Mouse (Mus musculus) limb, embryonic 12.5 days (tissue): Measurements from ENCODE around the gene Arhgap9. TPM values are rescaled to one million over a fixed set of nuclear protein-coding genes. Genes with fewer than 3 reads are reported as not detected.
"Not testable (repeated sequence)": the region's sequence is repeated elsewhere in the genome, so short reads cannot be mapped to it uniquely, and the experiment has no call there.

Experiments
- ATAC-seq: fragments of 200-750 bp; cut with Nextera tagmentation; 2 replicates; pipeline ENCODE4 v1.8.0; 2017; ENCODE audit warnings: low read depth, moderate TSS enrichment; ENCODE audit not compliant: insufficient number of reproducible peaks, insufficient read depth, low FRiP score, low TSS enrichment
- H3K27ac ChIP-seq: fragments of 300-500 bp; sonication (generic); 2 replicates; pipeline ENCODE4 v1.5.1; 2016; ENCODE audit warnings: mild to moderate bottlenecking, moderate library complexity
- H3K27me3 ChIP-seq: fragments of 300-500 bp; sonication (generic); 2 replicates; pipeline ENCODE4 v1.6.1; 2016; ENCODE audit warnings: mild to moderate bottlenecking, moderate library complexity
- H3K36me3 ChIP-seq: fragments of 300-500 bp; sonication (generic); 2 replicates; pipeline ENCODE4 v1.6.1; 2016; ENCODE audit warnings: mild to moderate bottlenecking, moderate library complexity
- H3K4me1 ChIP-seq: fragments of 300-500 bp; sonication (generic); replicated peaks from 2 replicates; pipeline ENCODE4 v1.6.1; 2016
- H3K4me2 ChIP-seq: fragments of 300-500 bp; sonication (generic); 2 replicates; pipeline ENCODE4 v1.6.1; 2016; ENCODE audit warnings: mild to moderate bottlenecking, moderate library complexity
- H3K4me3 ChIP-seq: fragments of 300-500 bp; sonication (generic); replicated peaks from 2 replicates; pipeline ENCODE4 v1.5.1; 2016; ENCODE audit warnings: mild to moderate bottlenecking
- H3K9ac ChIP-seq: fragments of 300-500 bp; sonication (generic); replicated peaks from 2 replicates; pipeline ENCODE4 v1.6.1; 2016; ENCODE audit warnings: mild to moderate bottlenecking, moderate library complexity
- H3K9me3 ChIP-seq: fragments of 300-500 bp; sonication (generic); 2 replicates; pipeline ENCODE4 v1.6.1; 2016; ENCODE audit warnings: mild to moderate bottlenecking, moderate library complexity
- whole genome bisulfite sequencing: fragments of 180-500 bp; shearing (Covaris S2); methylation state at CpG from one replicate; pipeline ENCODE4 v1.1.7; 2016; 5-methylcytosine and 5-hydroxymethylcytosine counted together
- polyA plus RNA-seq: library from polyadenylated mRNA; unstranded; fragments of >200 nt; fragmentation: Nextera tagmentation; extraction: Ambion mirVana; gene quantifications from 2 replicates; pipeline ENCODE4 v1.2.1, GENCODE M21; 2016

Gene Arhgap9
- polyA plus RNA-seq, 1 experiment from 2014 or later: 5.7 TPM

GRCm38 (mm10) chr10:127312356-127312676 is 9.4 kb upstream of the Arhgap9 start:
- H3K4me1 ChIP-seq: peaks cover 10% of the 10 kb centered on the region
- H3K36me3 ChIP-seq: peaks cover 27% of the 10 kb centered on the region
- peak overlapping the region; percentile 79; the same call in 1 of the 2 replicates for H3K9ac ChIP-seq
- no peaks in the 10 kb centered on the region for H3K27me3 ChIP-seq
- H3K27ac ChIP-seq: peak overlapping the region; percentile 66
- H3K4me3 ChIP-seq: peak overlapping the region; percentile 82
- peak overlapping the region; percentile 73 for H3K4me2 ChIP-seq
- ATAC-seq: peak; percentile 6; the same call in 1 of the 2 replicates
- no peaks in the 10 kb centered on the region for H3K9me3 ChIP-seq
- 1% methylated on average over 4 of the region's 4 CpGs for WGBS

- Histone ChIP-seq H3K9me3 (no peaks in the 10 kb centered on the region), H3K4me1 (peaks cover 10% of the 10 kb centered on the region), H3K4me3 (no peak overlapping the region), H3K27ac (no peak overlapping the region), H3K4me2 (no peak overlapping the region), H3K27me3 (no peaks in the 10 kb centered on the region), H3K9ac (no peak overlapping the region), H3K36me3 (peaks cover 21% of the 10 kb centered on the region)
- ATAC-seq: no peak
- WGBS: 81% methylated on average over 4 of the region's 4 CpGs
Observed at GRCm38 (mm10) chr10:127312858-127313257, 8.9 kb upstream of the Arhgap9 start.

- not testable (repeated sequence) for H3K4me2 ChIP-seq, H3K9ac ChIP-seq, H3K27me3 ChIP-seq, H3K27ac ChIP-seq, H3K9me3 ChIP-seq, H3K4me3 ChIP-seq, ATAC-seq, H3K4me1 ChIP-seq
- H3K36me3 ChIP-seq: peaks cover 15% of the 10 kb centered on the region
- WGBS: 90% methylated on average over 5 of the region's 5 CpGs
Observed at GRCm38 (mm10) chr10:127313516-127313915, 8.2 kb upstream of the Arhgap9 start.

DNA sequence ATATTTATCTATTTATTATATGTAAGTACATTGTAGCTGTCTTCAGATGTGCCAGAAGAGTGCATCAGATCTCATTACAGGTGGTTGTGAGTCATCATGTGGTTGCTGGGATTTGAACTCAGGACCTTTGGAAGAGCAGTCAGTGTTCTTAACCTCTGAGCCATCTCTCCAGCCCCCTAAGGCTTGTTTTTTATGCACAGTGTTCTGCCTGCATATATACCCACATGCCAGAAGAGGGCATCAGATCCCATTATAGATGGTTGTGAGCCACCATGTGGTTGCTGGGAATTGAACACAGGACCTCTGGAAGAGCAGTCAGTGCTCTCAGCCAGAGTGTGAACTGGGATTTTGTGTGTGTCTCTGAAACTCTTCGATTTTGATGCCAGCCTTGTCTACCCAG is 6.8 kb upstream of the Arhgap9 start:
- WGBS: 74% methylated on average over 1 of the region's 1 CpGs

DNA sequence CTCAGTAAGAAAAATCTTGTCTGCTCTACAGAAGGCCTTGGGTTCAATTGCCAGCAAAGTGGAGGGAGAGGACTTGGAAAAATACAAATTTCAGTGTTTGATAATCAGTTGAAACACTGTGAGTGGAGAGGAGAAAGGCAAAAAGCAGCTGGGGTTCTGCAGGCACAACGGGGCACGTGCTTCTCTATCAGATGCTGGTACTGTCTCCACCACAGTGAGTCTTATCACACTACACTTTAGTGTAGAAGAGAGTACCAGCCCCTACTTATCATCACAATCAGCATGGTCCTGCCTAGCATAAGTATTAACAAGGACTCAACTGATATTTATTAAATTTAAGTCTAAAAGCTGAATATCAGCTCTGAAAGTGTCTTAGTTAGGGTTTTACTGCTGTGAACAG is 4.5 kb upstream of the Arhgap9 start:
- no peak overlapping the region for H3K4me2 ChIP-seq
- H3K9me3 ChIP-seq: no peaks in the 10 kb centered on the region
- H3K4me3 ChIP-seq: no peak overlapping the region
- WGBS: 82% methylated on average over 2 of the region's 2 CpGs
- no peak overlapping the region for H3K9ac ChIP-seq
- no peak for ATAC-seq
- H3K27ac ChIP-seq: no peak overlapping the region
- H3K4me1 ChIP-seq: no peaks in the 10 kb centered on the region
- H3K36me3 ChIP-seq: no peaks in the 10 kb centered on the region
- peaks cover 17% of the 10 kb centered on the region for H3K27me3 ChIP-seq

More for the DNA sequence above, 6.8 kb upstream of the Arhgap9 start:
- not testable (repeated sequence) for H3K27ac ChIP-seq, H3K4me2 ChIP-seq, H3K9ac ChIP-seq, H3K27me3 ChIP-seq, H3K9me3 ChIP-seq, H3K36me3 ChIP-seq, H3K4me1 ChIP-seq, ATAC-seq, H3K4me3 ChIP-seq

DNA sequence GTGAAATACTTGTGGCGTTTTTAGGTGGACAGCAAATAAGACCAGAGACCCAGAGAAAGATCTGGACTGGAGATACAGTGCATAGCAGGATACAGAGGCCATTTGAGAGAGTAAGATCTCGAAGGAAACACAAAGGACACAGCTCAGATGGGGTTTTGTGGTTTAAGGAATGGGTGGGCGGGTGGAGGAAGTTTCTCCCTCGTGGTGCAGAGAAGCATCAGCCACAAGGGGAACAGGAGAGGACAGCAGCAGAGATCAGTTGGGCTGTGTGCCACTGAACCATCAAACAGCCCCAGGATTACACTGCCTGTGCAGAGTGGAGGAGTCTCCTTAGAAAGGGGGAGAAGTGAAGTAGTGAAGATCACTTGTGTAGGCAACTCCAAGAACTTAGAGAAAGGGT is 3.8 kb upstream of the Arhgap9 start:
- 44% methylated on average over 4 of the region's 4 CpGs for WGBS
- Histone ChIP-seq H3K4me1 (no peaks in the 10 kb centered on the region), H3K9me3 (no peaks in the 10 kb centered on the region), H3K36me3 (no peaks in the 10 kb centered on the region), H3K4me2 (no peak overlapping the region), H3K9ac (no peak overlapping the region), H3K27me3 (peaks cover 23% of the 10 kb centered on the region), H3K4me3 (no peak overlapping the region), H3K27ac (no peak overlapping the region)
- ATAC-seq: no peak

DNA sequence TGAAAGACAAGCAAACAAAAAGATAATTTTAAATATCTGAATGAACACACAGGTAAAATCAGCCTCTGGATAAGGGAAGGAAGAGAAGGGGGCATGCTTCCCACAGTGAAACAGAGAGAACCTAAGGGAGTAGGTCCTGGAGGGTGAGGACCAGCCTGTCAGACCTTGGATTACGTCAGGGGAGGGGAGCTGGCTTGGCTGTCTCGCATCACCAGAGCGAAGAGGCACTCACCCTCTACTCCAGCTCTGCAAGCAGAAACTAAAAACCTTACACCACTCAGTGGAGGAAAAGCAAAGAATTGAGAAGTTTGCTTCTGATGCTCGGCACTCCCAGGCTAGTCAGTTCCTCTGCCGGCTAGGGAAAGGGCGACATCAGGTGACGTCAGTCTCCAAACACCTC is 1.8 kb upstream of the Arhgap9 start:
- ATAC-seq: no peak
- Histone ChIP-seq H3K4me1 (peaks cover 3% of the 10 kb centered on the region; the same call in 1 of the 2 replicates), H3K4me2 (no peak overlapping the region), H3K27ac (no peak overlapping the region), H3K9ac (no peak overlapping the region), H3K36me3 (no peaks in the 10 kb centered on the region), H3K27me3 (peaks cover 40% of the 10 kb centered on the region), H3K4me3 (no peak overlapping the region), H3K9me3 (no peaks in the 10 kb centered on the region)
- WGBS: 73% methylated on average over 7 of the region's 7 CpGs

DNA sequence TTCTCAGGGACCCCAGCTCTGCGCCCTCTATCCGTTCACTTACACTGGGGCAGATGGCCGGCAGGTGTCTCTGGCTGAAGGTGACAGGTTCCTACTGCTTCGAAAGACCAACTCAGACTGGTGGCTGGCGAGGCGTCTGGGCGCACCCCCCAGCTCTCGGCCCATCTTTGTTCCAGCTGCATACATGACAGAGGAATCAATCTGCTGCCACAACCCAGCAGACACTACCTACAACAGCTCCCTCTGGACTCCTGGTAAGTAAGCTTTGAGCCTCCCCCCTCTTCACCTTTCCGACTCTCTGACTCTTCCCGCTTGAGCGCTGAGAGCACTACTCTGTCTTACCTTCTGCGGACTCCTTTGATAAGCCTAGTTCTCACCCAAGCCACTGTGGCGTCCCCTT is 414 bp downstream of the Arhgap9 start:
- Histone ChIP-seq H3K9me3 (no peaks in the 10 kb centered on the region), H3K36me3 (no peaks in the 10 kb centered on the region), H3K4me1 (peaks cover 21% of the 10 kb centered on the region), H3K27me3 (peaks cover 62% of the 10 kb centered on the region), H3K27ac (no peak overlapping the region), H3K4me2 (no peak overlapping the region), H3K9ac (no peak overlapping the region), H3K4me3 (no peak overlapping the region)
- no peak for ATAC-seq
- 67% methylated on average over 13 of the region's 13 CpGs for WGBS

DNA sequence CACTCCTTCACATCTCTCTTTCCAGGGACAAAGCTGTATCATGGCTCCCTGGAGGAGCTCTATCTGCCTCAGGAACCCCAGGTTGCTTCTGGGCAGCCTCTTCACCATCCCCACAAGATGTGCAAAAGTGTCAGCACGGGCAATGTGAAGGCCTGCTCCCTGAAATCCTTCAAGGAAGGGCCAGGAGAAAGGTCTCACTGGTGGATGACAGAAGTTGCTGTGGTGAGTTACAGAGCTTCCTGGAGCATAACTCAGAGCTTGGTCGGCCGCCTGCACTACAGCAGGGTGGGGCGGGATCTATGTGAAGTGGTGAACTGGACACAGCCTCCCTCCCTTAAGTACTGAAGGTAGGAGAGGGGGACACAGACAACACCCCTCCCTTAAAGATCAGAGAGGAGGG is 905 bp downstream of the Arhgap9 start:
- Histone ChIP-seq H3K4me3 (no peak overlapping the region), H3K36me3 (no peaks in the 10 kb centered on the region), H3K9me3 (no peaks in the 10 kb centered on the region), H3K4me2 (no peak overlapping the region), H3K27ac (no peak overlapping the region), H3K4me1 (peaks cover 21% of the 10 kb centered on the region), H3K9ac (no peak overlapping the region), H3K27me3 (peaks cover 67% of the 10 kb centered on the region)
- no peak for ATAC-seq
- 73% methylated on average over 4 of the region's 4 CpGs for WGBS

- WGBS: 75% methylated on average over 17 of the region's 17 CpGs
- Histone ChIP-seq H3K4me1 (peaks cover 21% of the 10 kb centered on the region), H3K9ac (no peak overlapping the region), H3K9me3 (no peaks in the 10 kb centered on the region), H3K4me3 (no peak overlapping the region), H3K27me3 (peaks cover 70% of the 10 kb centered on the region), H3K27ac (no peak overlapping the region), H3K36me3 (no peaks in the 10 kb centered on the region), H3K4me2 (no peak overlapping the region)
- ATAC-seq: no peak
Observed at GRCm38 (mm10) chr10:127323131-127323855, 1.5 kb downstream of the Arhgap9 start.

DNA sequence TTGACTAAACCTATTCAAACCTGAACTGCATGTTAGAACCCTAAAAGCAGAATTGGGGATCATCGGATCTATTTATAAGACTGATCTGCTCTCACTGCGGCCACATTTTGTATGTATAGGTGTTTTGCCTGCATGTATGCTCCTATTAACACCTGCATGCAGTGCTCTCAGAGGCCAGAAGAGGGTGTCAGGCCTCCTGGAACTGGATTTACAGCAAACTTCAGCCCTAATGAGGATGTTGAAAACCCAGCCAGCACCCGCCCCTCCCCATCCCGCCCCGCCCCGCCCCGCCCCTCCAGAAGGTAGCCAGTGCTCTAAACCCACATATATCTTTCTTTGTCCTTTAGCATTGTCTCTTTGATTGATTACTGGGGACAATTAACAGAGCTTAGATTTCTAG is 2.7 kb downstream of the Arhgap9 start:
- H3K4me1 ChIP-seq: peaks cover 21% of the 10 kb centered on the region
- no peaks in the 10 kb centered on the region for H3K9me3 ChIP-seq
- peaks cover 79% of the 10 kb centered on the region for H3K27me3 ChIP-seq
- WGBS: 10% methylated on average over 7 of the region's 7 CpGs
- H3K4me3 ChIP-seq: no peak overlapping the region; the same call in 1 of the 2 replicates
- no peak overlapping the region for H3K9ac ChIP-seq
- H3K36me3 ChIP-seq: no peaks in the 10 kb centered on the region
- ATAC-seq: no peak
- H3K4me2 ChIP-seq: peak overlapping the region; percentile 4; the same call in 1 of the 2 replicates
- H3K27ac ChIP-seq: no peak overlapping the region

- Histone ChIP-seq H3K36me3 (peaks cover 10% of the 10 kb centered on the region), H3K4me3 (peak overlapping the region; percentile 56), H3K4me2 (peak overlapping the region; percentile 95), H3K9me3 (no peaks in the 10 kb centered on the region), H3K9ac (peak overlapping the region; percentile 66; the same call in 1 of the 2 replicates), H3K27ac (no peak overlapping the region), H3K27me3 (peaks cover 79% of the 10 kb centered on the region), H3K4me1 (peaks cover 21% of the 10 kb centered on the region)
- ATAC-seq: no peak
- WGBS: 19% methylated on average over 14 of the region's 14 CpGs
Observed at GRCm38 (mm10) chr10:127325454-127326016, 3.8 kb downstream of the Arhgap9 start.
